Mouse (Mus musculus): ENCODE results near the gene Bpifa5. TPM values are rescaled to one million over a fixed set of nuclear protein-coding genes. Genes with fewer than 3 reads are reported as not detected.

Bpifa5 gene
- polyA plus RNA-seq (2012; rRNA removed), result not detected in 2 replicates

DNA sequence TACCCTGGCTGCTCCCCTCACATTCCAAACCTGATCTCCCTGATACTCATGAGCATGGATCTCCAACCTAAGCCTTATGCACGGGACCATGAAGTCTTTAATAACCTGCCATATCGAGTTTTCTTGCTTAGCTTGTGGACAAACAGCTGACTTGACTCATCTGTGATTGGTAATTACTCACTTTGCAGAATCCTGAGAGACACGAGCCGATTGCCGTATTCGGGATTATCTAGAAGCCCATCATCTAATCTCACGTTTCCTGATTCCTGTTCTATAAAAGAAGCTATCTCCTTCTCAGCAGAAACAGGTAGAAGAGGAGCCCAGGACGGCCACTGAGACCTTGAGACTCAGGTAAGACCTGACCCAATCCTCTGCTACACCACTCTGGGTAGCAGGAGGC lies at the start of gene Bpifa5:
Gene Bpifa5, plus strand, starts transcription at position 301 of the 400 bp plus-strand sequence.

DNA sequence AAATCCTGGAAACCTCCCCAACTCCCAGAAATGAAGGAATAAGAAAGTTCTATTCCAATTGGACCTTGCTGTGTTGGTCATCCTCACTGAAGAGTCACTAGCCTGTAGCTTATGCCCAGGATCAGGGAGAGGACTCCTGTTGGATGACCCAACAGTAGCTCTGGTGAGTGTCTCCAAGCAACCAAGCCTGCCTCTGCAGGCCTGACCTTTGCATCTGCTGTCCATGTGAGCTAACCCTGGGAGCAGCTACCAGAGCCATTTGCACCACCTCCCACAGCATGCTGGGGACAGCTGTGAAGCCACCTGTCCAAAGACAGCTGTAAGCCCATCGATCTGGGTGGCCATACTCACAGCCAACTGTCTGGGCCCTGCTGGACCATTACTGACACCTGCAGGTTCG lies 32.3 kb upstream of the Bpifa5 start, which contains the start of gene Bpifa3:
Gene Bpifa3, plus strand, starts transcription at position 217 of the 400 bp plus-strand sequence.

GRCm38 (mm10) chr2:154142580-154142979 lies 19.8 kb upstream of the Bpifa5 start, which contains the start of gene Bpifa1:
Bpifa1 (plus strand) TSS chr2:154142880.

GRCm38 (mm10) chr2:154190546-154191258 lies 28.3 kb downstream of the Bpifa5 start, which contains the start of gene Bpifb1:
Bpifb1 (plus strand) TSS chr2:154190818.

Other genes with a start within 250 kb of the Bpifa5 start
- gene Bpifb3, start 244.4 kb upstream of the Bpifa5 start, polyA plus RNA-seq (2012; rRNA removed), result not detected in 2 replicates
- 0.05 and 0.27 TPM in 2 replicates for gene Bpifb4, start 224.4 kb upstream of the Bpifa5 start, polyA plus RNA-seq (2012; rRNA removed)
- not detected in 2 replicates for gene Bpifa6, start 187.7 kb upstream of the Bpifa5 start, polyA plus RNA-seq (2012; rRNA removed)
- not detected in 2 replicates for gene Bpifa2, start 154.3 kb upstream of the Bpifa5 start, polyA plus RNA-seq (2012; rRNA removed)
- gene Bpifa3, start 32.3 kb upstream of the Bpifa5 start, polyA plus RNA-seq (2012; rRNA removed), result not detected in 2 replicates
- 0.11 and 1.3 TPM in 2 replicates for gene Bpifa1, start 19.7 kb upstream of the Bpifa5 start, polyA plus RNA-seq (2012; rRNA removed)
- 0.32 and 0.39 TPM in 2 replicates for gene Bpifb1, start 28.2 kb downstream of the Bpifa5 start, polyA plus RNA-seq (2012; rRNA removed)
- 0.16 and 0.23 TPM in 2 replicates for gene Bpifb5, start 61.1 kb downstream of the Bpifa5 start, polyA plus RNA-seq (2012; rRNA removed)
- 0.35 TPM in 1 of 2 replicates, not detected in the other for gene Bpifb9a, start 95.2 kb downstream of the Bpifa5 start, polyA plus RNA-seq (2012; rRNA removed)
- 0.13 TPM in 1 of 2 replicates, not detected in the other for gene Bpifb9b, start 144.6 kb downstream of the Bpifa5 start, polyA plus RNA-seq (2012; rRNA removed)
- 10.2 and 15.0 TPM in 2 replicates for gene Cdk5rap1, start 210.4 kb downstream of the Bpifa5 start, polyA plus RNA-seq (2012; rRNA removed)
- 16.4 and 17.5 TPM in 2 replicates for gene Snta1, start 245.5 kb downstream of the Bpifa5 start, polyA plus RNA-seq (2012; rRNA removed)

Measured in central nervous system, embryonic 18 days (tissue).